Mouse (Mus musculus) heart, adult 2 months (tissue): ENCODE data around the gene Grik1. TPM values are rescaled to one million over a fixed set of nuclear protein-coding genes. Genes with fewer than 3 reads are reported as not detected.

Experiments
- DNase-seq, 2 experiments: peaks; one replicate each; pipeline ENCODE4 v3.0.0; 2021
- H3K27ac ChIP-seq: fragments of 200-600 bp; 2 replicates; pipeline ENCODE4 v1.8.1; 2022
- H3K27me3 ChIP-seq: fragments of 200-500 bp; 2 replicates; pipeline ENCODE4 v1.6.1; 2012; ENCODE audit warnings: mild to moderate bottlenecking, low read length, inconsistent platforms, mixed read lengths; ENCODE audit not compliant: control insufficient read depth, insufficient read depth
- H3K36me3 ChIP-seq: fragments of 200-500 bp; 2 replicates; pipeline ENCODE4 v1.6.1; 2012; ENCODE audit warnings: low read length, inconsistent platforms; ENCODE audit not compliant: control insufficient read depth, insufficient read depth
- H3K4me1 ChIP-seq: fragments of 200-500 bp; 2 replicates; pipeline ENCODE4 v1.6.1; 2011; ENCODE audit warnings: low read length; ENCODE audit not compliant: control insufficient read depth, insufficient read depth
- H3K4me3 ChIP-seq: fragments of 200-600 bp; 2 replicates; pipeline ENCODE4 v1.8.1; 2022
- H3K79me2 ChIP-seq: fragments of 200-500 bp; replicated peaks from 2 replicates; pipeline ENCODE4 v1.6.1; 2012; ENCODE audit warnings: mild to moderate bottlenecking, inconsistent platforms, low read length, moderate library complexity, mixed read lengths; ENCODE audit not compliant: control insufficient read depth, insufficient read depth
- H3K9ac ChIP-seq: fragments of 200-500 bp; 2 replicates; pipeline ENCODE4 v1.6.1; 2012; ENCODE audit warnings: low read depth, mild to moderate bottlenecking, control low read depth, inconsistent platforms, low read length, mixed read lengths
- CTCF ChIP-seq: fragments of 200-600 bp; IDR thresholded peaks from 2 replicates; pipeline ENCODE4 v1.8.1; 2022; ENCODE audit warnings: antibody characterized with exemption, mild to moderate bottlenecking, moderate library complexity
- EP300 ChIP-seq: fragments of 200-500 bp; IDR thresholded peaks from 2 replicates; pipeline ENCODE4 v1.6.1; 2011; ENCODE audit warnings: low read depth, low read length, control low read depth; ENCODE audit not compliant: insufficient read depth
- POLR2A ChIP-seq: fragments of 200-500 bp; IDR thresholded peaks from 2 replicates; pipeline ENCODE4 v1.6.1; 2011; ENCODE audit warnings: mild to moderate bottlenecking, low read depth, low read length, control low read depth; ENCODE audit not compliant: insufficient read depth
- WGBS: fragments of 180-500 bp; shearing (Covaris S2); methylation state at CpG from one replicate; pipeline ENCODE4 v1.1.7; 2018; 5-methylcytosine and 5-hydroxymethylcytosine counted together
- intact Hi-C: fragments of 180-260 bp; cut with DNase I; formaldehyde crosslinking; loops from one replicate; pipeline ENCODE4 v1.15.1; 2025
- polyA plus RNA-seq: library from polyadenylated mRNA; depleted of rRNA; stranded (reverse); fragments of >200 nt; gene quantifications from 2 replicates; pipeline ENCODE4 v1.2.3, GENCODE M21; 2012; rRNA removed
- total RNA-seq, 2 experiments: library from RNA; stranded (reverse); gene quantifications; 2 replicates each; pipeline ENCODE4 v1.2.3; 2021

The Grik1 gene
- total and polyA plus RNA-seq, 3 experiments: not detected

- DNase-seq: no peak
- Histone ChIP-seq H3K27me3 (no peaks in the 10 kb centered on the region), H3K79me2 (no peaks in the 10 kb centered on the region), H3K9ac (no peak overlapping the region), H3K36me3 (no peaks in the 10 kb centered on the region), H3K4me3 (no peak overlapping the region), H3K27ac (no peak overlapping the region), H3K4me1 (no peaks in the 10 kb centered on the region)
- intact Hi-C loops: no loop called here
- 79% methylated on average over 3 of the region's 3 CpGs for WGBS
- TF ChIP-seq POLR2A: no peak
These were observed 436.5 kb downstream of the Grik1 start for GRCm38 (mm10) chr16:87853451-87854085.

DNA sequence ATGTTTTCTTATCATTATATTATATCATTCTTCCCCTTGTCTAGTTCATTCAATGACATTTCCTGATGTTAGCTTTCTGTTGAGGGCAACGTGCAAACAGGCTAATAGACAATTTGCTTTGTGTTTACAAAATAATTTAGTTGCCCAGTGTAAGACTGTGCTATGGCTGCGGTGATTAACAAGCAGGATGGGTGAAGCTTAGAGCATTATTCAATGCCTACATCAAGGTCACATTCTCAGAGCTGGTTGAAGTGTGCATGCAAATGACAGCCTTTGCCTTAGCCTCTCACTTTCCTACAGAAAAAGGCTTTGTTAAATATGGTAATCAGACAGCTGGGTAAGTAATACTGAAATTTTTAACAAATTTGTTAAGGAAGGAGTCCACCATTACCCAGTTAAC, 438.5 kb downstream of the Grik1 start:
- Histone ChIP-seq H3K4me3 (no peak overlapping the region), H3K4me1 (no peaks in the 10 kb centered on the region), H3K9ac (no peak overlapping the region), H3K79me2 (no peaks in the 10 kb centered on the region), H3K27ac (no peak overlapping the region), H3K36me3 (no peaks in the 10 kb centered on the region), H3K27me3 (no peaks in the 10 kb centered on the region)
- intact Hi-C loops: no loop called here
- TF ChIP-seq EP300 (no peak), POLR2A (no peak), CTCF (no peak)
- no peak for DNase-seq
- 65% methylated on average over 2 of the region's 2 CpGs for WGBS

DNA sequence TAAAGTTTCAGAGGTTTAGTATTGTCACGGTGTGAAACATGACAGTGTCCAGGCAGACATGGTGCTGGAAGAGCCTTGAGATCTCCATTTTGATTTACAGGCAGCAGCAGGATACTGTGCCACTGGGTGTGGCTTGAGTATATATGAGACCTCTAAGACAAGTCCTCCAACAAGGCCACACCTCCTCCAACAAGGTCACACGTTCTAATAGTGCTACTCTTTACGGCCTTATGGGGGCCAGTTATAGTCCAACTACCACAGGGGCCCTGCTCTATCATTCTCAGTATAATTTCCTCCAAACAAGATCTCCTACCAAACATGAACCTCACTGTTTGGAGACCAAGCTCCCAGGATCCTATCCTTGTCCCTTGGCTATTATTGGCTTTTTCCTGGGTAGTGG, 441.3 kb downstream of the Grik1 start:
- H3K4me3 ChIP-seq: no peak overlapping the region
- no peaks in the 10 kb centered on the region for H3K4me1 ChIP-seq
- H3K27me3 ChIP-seq: no peaks in the 10 kb centered on the region
- no peak for DNase-seq
- intact Hi-C loops: no loop called here
- no peaks in the 10 kb centered on the region for H3K36me3 ChIP-seq
- no peak overlapping the region for H3K27ac ChIP-seq
- TF ChIP-seq POLR2A: no peak
- TF ChIP-seq CTCF: no peak
- H3K79me2 ChIP-seq: no peaks in the 10 kb centered on the region
- H3K9ac ChIP-seq: no peak overlapping the region
- 82% methylated on average over 3 of the region's 3 CpGs for WGBS

Other genes with a start within 250 kb of the Grik1 start
- not detected for gene Cldn17, start 216.7 kb upstream of the Grik1 start, total RNA-seq
- gene Cldn17, start 216.7 kb upstream of the Grik1 start, polyA plus RNA-seq: not detected in 2 replicates